Mouse (Mus musculus) layer of hippocampus, postnatal 10 days (tissue): ENCODE measurements at regions not wholly inside any gene's neighbourhood (a gene's known extent, or its start where the extent isn't known, plus 50 kb on each side); places are given as distances from the start of the nearest gene placed in this dataset.

Experiments
- DNase-seq, 2 experiments: peaks; one replicate each; pipeline ENCODE4 v3.0.0; 2021; ENCODE audit warnings: low spot score in 2 of 2

DNA sequence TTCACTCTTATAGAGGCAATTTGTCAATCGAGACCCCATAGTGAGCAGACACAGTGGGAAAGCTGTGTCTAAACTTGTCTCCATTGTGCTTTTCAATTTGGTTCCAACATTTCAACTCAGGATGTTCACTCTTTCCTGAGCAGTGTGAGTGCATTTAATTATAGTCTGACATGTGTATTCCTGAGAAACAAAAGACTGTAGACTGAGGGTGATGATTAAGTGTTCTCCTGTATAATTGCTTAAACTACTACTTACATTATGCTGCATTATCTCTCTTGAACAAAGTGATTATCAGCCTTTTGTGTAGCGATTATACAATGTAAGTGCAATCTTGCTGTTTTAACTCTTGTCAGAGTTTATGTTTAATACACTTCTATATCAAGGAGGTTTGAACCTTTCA, 87.9 kb downstream of the 1700008P02Rik start:
- DNase-seq: no peak

DNA sequence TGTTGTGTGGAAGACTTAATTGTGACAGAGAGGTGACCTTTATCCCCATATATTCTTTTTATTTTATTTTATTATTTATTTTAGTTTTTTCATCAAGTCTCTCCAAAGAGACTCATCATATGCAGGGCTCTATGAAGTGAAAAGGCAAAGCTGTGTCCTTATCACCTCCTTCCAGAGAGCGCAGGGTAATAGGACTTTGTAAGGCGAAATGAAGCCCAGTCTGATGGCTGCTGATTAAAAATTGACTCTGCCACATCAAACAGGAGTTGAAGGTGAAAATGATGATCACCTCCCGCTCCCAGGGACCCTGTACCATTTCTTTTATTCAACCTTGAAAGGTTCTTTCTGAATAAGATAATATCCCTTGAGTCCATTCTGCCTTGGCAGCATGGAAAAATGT, 94.3 kb downstream of the 1700008P02Rik start:
- DNase-seq: no peak

DNA sequence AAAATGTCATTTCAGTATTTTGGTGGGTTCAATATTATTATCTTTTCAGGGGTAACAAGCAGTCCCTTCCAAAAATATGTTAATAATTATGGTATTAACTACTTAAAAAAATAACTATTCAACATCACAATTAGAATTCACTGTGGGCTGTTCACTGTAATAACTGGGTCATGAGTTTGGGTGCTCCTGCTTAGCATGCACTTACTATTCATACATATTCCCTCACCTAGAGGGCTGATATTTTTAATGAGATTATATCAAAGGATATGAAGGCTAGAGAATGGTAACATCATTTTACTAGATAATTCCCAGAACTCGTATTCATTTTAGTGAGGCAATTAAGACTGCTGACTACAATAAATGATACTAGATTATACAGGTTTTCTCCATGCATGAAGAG, 95.1 kb downstream of the 1700008P02Rik start:
- no peak for DNase-seq

DNA sequence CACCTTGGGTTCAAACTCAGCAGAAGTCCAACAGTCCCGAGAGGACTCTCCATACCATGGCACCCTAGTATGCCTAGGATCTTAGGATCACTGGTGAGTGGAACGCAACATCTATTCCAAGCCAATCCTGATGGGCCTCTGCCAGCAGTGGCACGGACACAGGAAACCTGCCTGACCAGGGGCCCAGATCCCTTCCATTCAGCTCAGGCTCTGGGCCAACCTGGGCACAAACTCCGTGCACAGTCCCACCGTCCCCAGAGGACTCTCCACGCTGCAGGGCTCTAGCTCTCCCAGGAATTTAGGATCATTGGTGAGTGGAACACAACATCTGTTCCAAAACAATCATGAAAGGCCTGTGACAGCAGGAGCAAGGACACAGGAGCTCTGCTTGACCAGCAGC, 108.9 kb downstream of the 1700008P02Rik start:
- DNase-seq: no peak

DNA sequence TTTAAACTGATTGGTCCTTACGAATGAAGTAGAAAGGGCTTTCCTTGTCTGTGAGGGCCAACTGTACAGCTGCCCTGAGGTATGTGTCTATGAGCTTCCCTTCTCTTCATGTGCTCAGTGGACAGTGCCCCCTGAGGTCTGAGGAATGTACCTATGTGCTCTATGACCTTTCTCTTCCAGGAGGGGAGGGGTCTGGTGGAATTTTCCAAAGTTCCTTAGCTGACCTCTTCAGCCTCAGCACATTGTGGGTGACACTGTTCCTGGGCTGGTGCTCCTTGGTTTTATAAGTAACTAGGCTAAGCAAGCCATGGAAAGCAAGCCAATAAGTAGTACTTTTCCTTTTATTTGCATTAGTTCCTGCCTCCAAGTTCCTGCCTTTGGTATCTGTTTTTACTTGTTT, 116.1 kb downstream of the 1700008P02Rik start:
- DNase-seq: no peak

DNA sequence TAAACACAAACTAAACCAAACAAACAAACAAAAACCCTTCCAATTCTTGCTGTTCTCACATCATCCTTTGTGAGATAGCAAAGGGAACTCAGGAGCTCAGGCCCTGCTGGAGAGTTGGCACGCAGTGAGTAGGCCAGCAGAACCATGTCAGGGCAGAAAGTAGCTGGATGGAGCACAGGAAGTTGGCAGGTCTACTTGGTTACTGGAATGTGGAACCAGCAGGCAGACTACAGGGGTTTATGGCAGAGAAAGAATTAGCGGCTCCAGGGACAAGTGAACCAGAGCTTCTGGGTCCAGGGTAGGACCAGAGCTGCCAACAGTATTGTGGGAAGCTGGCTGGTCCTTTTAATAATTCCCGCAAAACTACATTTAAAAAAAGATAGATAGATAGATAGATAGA, 136.2 kb downstream of the 1700008P02Rik start:
- DNase-seq: peak in 1 of 2 experiments; percentile 10

DNA sequence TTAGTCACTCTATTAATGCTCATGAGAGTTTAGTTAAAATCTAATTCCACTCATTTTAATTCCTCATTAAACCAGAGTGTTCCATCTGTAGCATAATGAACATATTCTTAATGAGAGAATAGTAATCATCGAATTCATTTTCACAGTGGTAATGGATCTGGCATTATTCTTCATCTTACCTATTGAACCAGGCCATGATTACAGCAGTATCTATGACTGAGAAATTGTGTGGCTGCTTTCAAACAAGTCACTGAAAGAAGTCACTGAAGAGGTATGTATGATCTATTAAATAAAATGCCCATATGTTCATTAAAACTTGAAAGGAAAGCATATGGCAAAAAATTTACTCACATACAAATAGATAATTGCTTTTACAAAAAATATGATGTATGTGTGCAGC, 138.6 kb downstream of the 1700008P02Rik start:
- no peak for DNase-seq
